Mouse (Mus musculus) forebrain, embryonic 14.5 days (tissue): ENCODE results near the gene Pde5a. TPM values are rescaled to one million over a fixed set of nuclear protein-coding genes. Genes with fewer than 3 reads are reported as not detected.

Experiments used
- polyA plus RNA-seq: library from polyadenylated mRNA; unstranded; fragments of >200 nt; fragmentation: Nextera tagmentation; extraction: Ambion mirVana; gene quantifications from 2 replicates; pipeline ENCODE4 v1.2.1, GENCODE M21; 2014

Gene Pde5a
- polyA plus RNA-seq, 1 experiment from 2014 or later = 4.1 TPM

Other genes with a start within 250 kb of the Pde5a start
- 175 and 222 TPM in 2 replicates for gene Fnbp1l, start 109.2 kb upstream of the Pde5a start, polyA plus RNA-seq
- gene Fabp2, start 166.1 kb downstream of the Pde5a start, polyA plus RNA-seq = not detected in 2 replicates
- gene Gm10959, start 190.4 kb downstream of the Pde5a start, polyA plus RNA-seq = not detected in 2 replicates
- gene 1810037I17Rik, start 195.3 kb downstream of the Pde5a start, polyA plus RNA-seq = 101 and 109 TPM in 2 replicates